Mouse (Mus musculus): ENCODE measurements around the gene Ppp1r13b.

- TF ChIP-seq CTCF (IDR thresholded peaks at IDR 0.05), result no peak
- no peak for TF ChIP-seq EP300 (IDR thresholded peaks at IDR 0.05)
Observed at GRCm38 (mm10) chr12:111899646-111900045, 8.3 kb downstream of the Ppp1r13b start.

Measured in lung, postnatal 0 days (tissue).